Mouse (Mus musculus) CH12.LX (cell line): ENCODE measurements at regions not wholly inside any gene's neighbourhood (a gene's known extent, or its start where the extent isn't known, plus 50 kb on each side); places are given as distances from the start of the nearest gene placed in this dataset.

Experiments
- DNase-seq: peaks from one replicate; pipeline ENCODE4 v3.0.0-alpha.2; 2013; ENCODE audit errors: extremely low read depth
- H3K27ac ChIP-seq: 2 replicates; pipeline ENCODE4 v1.5.1; 2012; ENCODE audit warnings: low read depth, mild to moderate bottlenecking, control low read depth, moderate library complexity; ENCODE audit not compliant: insufficient read depth
- H3K27me3 ChIP-seq: replicated peaks from 2 replicates; pipeline ENCODE3; 2012; ENCODE audit warnings: inconsistent platforms
- H3K36me3 ChIP-seq, 2 experiments: replicated peaks in 1 of 2; 2 replicates each; pipeline versions ENCODE3 to v1.6.1; 2012; ENCODE audit warnings: inconsistent platforms in 1 of 2, low read length in 1 of 2, mild to moderate bottlenecking in 1 of 2, mixed read lengths in 1 of 2, moderate library complexity in 1 of 2; ENCODE audit not compliant: control insufficient read depth in 1 of 2, insufficient read depth in 1 of 2
- H3K4me1 ChIP-seq, 2 experiments: 2 replicates each; pipeline ENCODE4 v1.6.1; 2012; ENCODE audit warnings: inconsistent platforms in 1 of 2, moderate library complexity in 1 of 2; ENCODE audit not compliant: insufficient read depth in 2 of 2, control insufficient read depth in 1 of 2
- H3K4me2 ChIP-seq: 2 replicates; pipeline ENCODE4 v1.6.1; 2012; ENCODE audit warnings: low read depth, mild to moderate bottlenecking, control low read depth; ENCODE audit not compliant: poor library complexity, insufficient read depth, severe bottlenecking
- H3K4me3 ChIP-seq, 3 experiments: fragments of 150-350 bp in 1 of 3; sonication (generic) in 1 of 3; replicated peaks in 1 of 3; 2 replicates each; pipeline versions ENCODE3 to v1.5.1; 2011 to 2012; ENCODE audit warnings: low read depth in 2 of 3, low read length in 2 of 3, mild to moderate bottlenecking in 2 of 3, moderate library complexity in 2 of 3, control low read depth in 1 of 3, improper control_type of control experiment in 1 of 3, inconsistent platforms in 1 of 3, mixed read lengths in 1 of 3; ENCODE audit not compliant: poor library complexity in 1 of 3
- H3K79me2 ChIP-seq: replicated peaks from 2 replicates; pipeline ENCODE4 v1.6.1; 2012; ENCODE audit warnings: mild to moderate bottlenecking, moderate library complexity; ENCODE audit not compliant: control insufficient read depth, poor library complexity, insufficient read depth, severe bottlenecking; ENCODE audit errors: extremely low read depth
- H3K9ac ChIP-seq: 2 replicates; pipeline ENCODE4 v1.6.1; 2012; ENCODE audit warnings: low read depth, mild to moderate bottlenecking, control low read depth, moderate library complexity; ENCODE audit not compliant: insufficient read depth
- H3K9me3 ChIP-seq: replicated peaks from 2 replicates; pipeline ENCODE3; 2012; ENCODE audit warnings: low read length, inconsistent platforms, mixed read lengths
- CTCF ChIP-seq, 2 experiments: IDR thresholded peaks in 1 of 2; conservative IDR thresholded peaks in 1 of 2; 2 replicates each; pipeline ENCODE4 v1.5.1; 2011 to 2012; ENCODE audit warnings: low read depth in 2 of 2, low read length in 2 of 2, improper control_type of control experiment in 1 of 2, inconsistent platforms in 1 of 2, mild to moderate bottlenecking in 1 of 2, moderate library complexity in 1 of 2
- EP300 ChIP-seq: IDR thresholded peaks from 2 replicates; pipeline ENCODE4 v1.6.1; 2011; ENCODE audit warnings: low read length, improper control_type of control experiment
- GABPA ChIP-seq: IDR thresholded peaks from 2 replicates; pipeline ENCODE4 v1.6.1; 2012; ENCODE audit warnings: low read depth, low read length, improper control_type of control experiment, inconsistent platforms; ENCODE audit not compliant: insufficient replicate concordance
- KAT2A ChIP-seq: IDR thresholded peaks from 2 replicates; pipeline ENCODE4 v1.6.1; 2012; ENCODE audit warnings: low read length, improper control_type of control experiment, inconsistent platforms; ENCODE audit not compliant: insufficient replicate concordance
- MAX ChIP-seq: IDR thresholded peaks from 2 replicates; pipeline ENCODE4 v1.6.1; 2011; ENCODE audit warnings: low read length, improper control_type of control experiment
- MEF2A ChIP-seq: IDR thresholded peaks from 2 replicates; pipeline ENCODE4 v1.6.1; 2014; ENCODE audit warnings: low read depth, mild to moderate bottlenecking, inconsistent platforms, low read length, improper control_type of control experiment, borderline replicate concordance
- MYC ChIP-seq: IDR thresholded peaks from 2 replicates; pipeline ENCODE4 v1.6.1; 2011; ENCODE audit warnings: low read depth, mild to moderate bottlenecking, improper control_type of control experiment, low read length
- NRF1 ChIP-seq: IDR thresholded peaks from 2 replicates; pipeline ENCODE4 v1.6.1; 2014; ENCODE audit warnings: low read depth, mild to moderate bottlenecking, inconsistent platforms, low read length, improper control_type of control experiment, moderate library complexity
- POLR2A ChIP-seq: IDR thresholded peaks from 2 replicates; pipeline ENCODE4 v1.6.1; 2011; ENCODE audit warnings: low read depth, mild to moderate bottlenecking, improper control_type of control experiment, low read length
- POLR2AphosphoS2 ChIP-seq: IDR thresholded peaks from 2 replicates; pipeline ENCODE4 v1.6.1; 2011; ENCODE audit warnings: low read depth, low read length, improper control_type of control experiment
- TCF12 ChIP-seq: IDR thresholded peaks from 2 replicates; pipeline ENCODE4 v1.6.1; 2014; ENCODE audit warnings: low read depth, mild to moderate bottlenecking, inconsistent platforms, low read length, improper control_type of control experiment
- ZKSCAN1 ChIP-seq: IDR thresholded peaks from 2 replicates; pipeline ENCODE4 v1.6.1; 2012; ENCODE audit warnings: low read depth, inconsistent platforms, low read length, improper control_type of control experiment, borderline replicate concordance
- ZNF384 ChIP-seq: IDR thresholded peaks from 2 replicates; pipeline ENCODE4 v1.6.1; 2012; ENCODE audit warnings: low read depth, low read length, improper control_type of control experiment, inconsistent platforms
- dilution Hi-C: fragments of 300-500 bp; cut with MboI; formaldehyde crosslinking; loops from 2 replicates; pipeline ENCODE4 v1.14.3; 2020; ENCODE audit warnings: low sequenced_read_pairs; ENCODE audit not compliant: extremely low pct_unique_long_range_greater_than_20kb, extremely low pct_ligation_motif_present
- in situ Hi-C: fragments of 300-500 bp; cut with MboI; formaldehyde crosslinking; loops from 3 replicates; pipeline ENCODE4 v1.14.3; 2019; ENCODE audit warnings: low sequenced_read_pairs, low pct_ligation_motif_present, low pct_unique_long_range_greater_than_20kb, mixed read lengths

DNA sequence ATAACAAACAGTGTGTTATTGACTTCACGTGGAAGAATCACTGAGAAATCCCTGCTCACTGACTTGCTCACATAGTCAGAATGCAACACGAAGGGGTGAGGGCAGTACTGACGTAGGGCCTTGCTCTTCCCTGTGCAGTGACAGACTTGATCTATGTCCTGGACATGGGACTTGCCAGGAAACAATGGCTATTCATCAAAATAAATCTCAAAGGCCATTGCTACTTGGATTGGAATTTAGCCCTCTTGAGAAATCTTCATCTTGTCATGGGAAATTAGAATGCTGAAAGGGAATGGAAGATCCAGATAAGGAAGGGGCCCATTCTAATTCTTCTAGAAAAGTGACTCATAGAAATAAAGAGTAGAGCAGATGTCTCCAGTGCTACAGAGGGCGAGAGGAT, 158.0 kb upstream of the Sstr4 start:
- no peak for DNase-seq
- no peak overlapping the region for H3K9ac ChIP-seq
- TF ChIP-seq NRF1 (no peak), MAX (no peak), ZKSCAN1 (no peak), POLR2A (no peak), ZNF384 (no peak), TCF12 (no peak), EP300 (no peak)
- TF ChIP-seq, all 38 proteins: peak for 0
- peaks cover 58% of the 10 kb centered on the region for H3K27me3 ChIP-seq
- H3K27ac ChIP-seq, result no peak overlapping the region
- in situ Hi-C loops (no loop called here), dilution Hi-C loops (no loop called here)
- no peaks in the 10 kb centered on the region for H3K36me3 ChIP-seq
- H3K4me3 ChIP-seq, result no peak overlapping the region
- H3K79me2 ChIP-seq, result no peaks in the 10 kb centered on the region
- no peaks in the 10 kb centered on the region for H3K9me3 ChIP-seq
- H3K4me2 ChIP-seq, result no peak overlapping the region
- H3K4me1 ChIP-seq, result no peaks in the 10 kb centered on the region

DNA sequence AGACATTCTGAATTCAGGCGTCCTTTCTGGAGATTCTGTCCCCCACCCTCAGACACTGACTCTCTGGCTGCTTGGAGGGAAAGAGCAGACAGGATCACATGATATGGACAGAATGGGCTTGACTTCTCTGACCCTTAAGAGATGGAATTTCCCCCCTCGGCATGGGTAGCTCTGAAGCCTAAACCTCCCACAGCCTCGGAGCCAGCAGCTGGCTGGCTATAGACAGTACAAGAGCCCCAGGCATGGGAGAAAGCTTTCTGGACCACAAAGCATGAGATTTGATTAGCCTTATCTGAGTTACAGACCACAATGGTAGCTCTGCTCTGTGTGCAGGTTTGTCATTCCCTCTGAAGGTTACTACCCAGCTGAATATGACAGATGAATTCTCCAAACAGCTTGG, 156.1 kb upstream of the Sstr4 start:
- in situ Hi-C loops (no loop called here), dilution Hi-C loops (no loop called here)
- Histone ChIP-seq H3K4me3 (no peak overlapping the region), H3K4me2 (no peak overlapping the region), H3K27me3 (peaks cover 62% of the 10 kb centered on the region), H3K9ac (no peak overlapping the region), H3K9me3 (no peaks in the 10 kb centered on the region), H3K4me1 (no peaks in the 10 kb centered on the region), H3K79me2 (no peaks in the 10 kb centered on the region), H3K27ac (no peak overlapping the region), H3K36me3 (no peaks in the 10 kb centered on the region)
- TF ChIP-seq CTCF (conservative IDR thresholded peaks at IDR 0.05 in 1 of 2, IDR thresholded peaks at IDR 0.05 in 1 of 2; ENCODE audit: low read depth in 2 of 2, low read length in 2 of 2), result no peak
- no peak for TF ChIP-seq KAT2A
- no peak for TF ChIP-seq POLR2AphosphoS2
- no peak for TF ChIP-seq MYC
- TF ChIP-seq GABPA, result no peak
- no peak for DNase-seq

DNA sequence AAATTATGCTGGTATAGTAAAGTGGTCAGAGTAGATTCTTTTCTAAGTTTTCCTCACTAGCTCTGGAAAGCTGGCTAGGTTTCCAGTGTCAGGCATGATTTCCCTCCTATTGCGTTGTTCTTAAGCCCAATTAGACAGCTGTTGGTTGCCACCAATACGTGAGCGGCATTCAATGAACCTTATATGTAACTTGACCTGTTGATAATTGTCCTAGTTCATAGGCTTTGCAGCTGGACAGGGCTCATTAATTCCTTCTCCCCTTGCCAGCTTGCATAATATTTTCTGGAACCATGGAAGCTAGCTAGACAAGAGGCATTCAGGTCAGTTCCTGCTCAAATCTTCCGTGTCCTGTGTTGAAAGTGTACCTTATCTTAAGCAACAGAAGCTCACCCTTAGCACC, 152.9 kb upstream of the Sstr4 start:
- no peaks in the 10 kb centered on the region for H3K79me2 ChIP-seq
- DNase-seq, result no peak
- H3K4me3 ChIP-seq, result no peak overlapping the region
- H3K27ac ChIP-seq, result no peak overlapping the region
- in situ Hi-C loops, result no loop called here
- H3K36me3 ChIP-seq, result no peaks in the 10 kb centered on the region
- H3K9me3 ChIP-seq, result no peaks in the 10 kb centered on the region
- H3K4me2 ChIP-seq, result no peak overlapping the region
- no peak for TF ChIP-seq MEF2A
- TF ChIP-seq, all 38 proteins: peak for 0
- H3K4me1 ChIP-seq, result no peaks in the 10 kb centered on the region
- peaks cover 67% of the 10 kb centered on the region for H3K27me3 ChIP-seq
- no peak overlapping the region for H3K9ac ChIP-seq
- dilution Hi-C loops, result no loop called here
